Mouse (Mus musculus) mouse embryonic stem cell (cell line): ENCODE results near the gene Zfp960.
"Not testable (repeated sequence)": the region's sequence is repeated elsewhere in the genome, so short reads cannot be mapped to it uniquely, and the experiment has no call there.

Source experiments
- in situ Hi-C, 2 experiments: fragments of 300-500 bp; cut with MboI; formaldehyde crosslinking; loops; 1 replicate in 1 of 2; 3 replicates in 1 of 2; pipeline ENCODE4 v1.14.3; 2019 to 2020; ENCODE audit warnings: low sequenced_read_pairs in 2 of 2, low pct_unique_long_range_greater_than_20kb in 1 of 2, mixed read lengths in 1 of 2; ENCODE audit not compliant: unreplicated experiment in 1 of 2

The Zfp960 gene

DNA sequence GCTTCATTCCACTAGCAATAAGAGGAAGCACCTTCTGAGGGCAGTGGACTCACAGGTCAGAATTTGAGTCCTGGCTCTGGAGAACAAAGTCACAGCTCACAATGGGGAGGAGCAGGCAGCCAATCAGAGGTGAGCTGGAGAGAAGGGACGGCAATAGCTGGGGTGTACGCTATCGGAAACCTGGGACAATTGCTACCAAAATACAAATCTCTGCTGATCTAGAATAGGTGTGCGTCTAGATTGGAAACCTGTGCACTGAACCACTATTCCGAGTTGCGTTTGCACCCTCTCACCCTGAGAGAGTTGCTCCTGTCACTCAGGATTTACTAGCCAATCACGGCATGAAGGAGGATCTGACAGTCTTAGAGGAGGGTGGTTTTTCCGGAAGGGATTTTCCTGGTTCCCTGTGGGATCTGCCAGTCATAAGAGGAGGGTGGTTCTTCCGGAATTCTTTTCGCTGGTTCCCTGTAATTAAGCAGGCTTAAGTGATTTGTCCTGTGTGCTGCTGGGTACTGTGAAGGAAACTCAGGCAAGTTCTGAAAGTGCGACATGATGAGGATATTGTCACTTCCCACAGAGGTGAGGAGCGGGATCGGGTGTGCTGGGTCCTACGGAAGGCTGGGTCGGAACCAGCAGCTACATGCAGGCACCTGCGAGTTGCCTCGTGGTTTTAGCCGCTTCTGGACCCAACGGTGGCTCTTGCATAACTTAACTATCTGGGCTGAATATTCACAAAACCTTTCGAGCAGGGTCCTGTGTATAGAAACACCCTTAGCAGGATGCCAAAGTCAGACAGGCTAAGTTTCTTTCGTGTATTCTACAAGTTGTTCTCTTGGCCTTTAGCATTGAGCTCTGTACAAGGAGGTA, at the start of gene Zfp960:
TSS of gene Zfp960 (plus strand) at position 486 of the 867 bp plus-strand sequence.
- in situ Hi-C loops, result not testable (repeated sequence)

- in situ Hi-C loops, result not testable (repeated sequence)
Observed at GRCm38 (mm10) chr17:17018071-17018470, 45.8 kb upstream of the Zfp960 start.

DNA sequence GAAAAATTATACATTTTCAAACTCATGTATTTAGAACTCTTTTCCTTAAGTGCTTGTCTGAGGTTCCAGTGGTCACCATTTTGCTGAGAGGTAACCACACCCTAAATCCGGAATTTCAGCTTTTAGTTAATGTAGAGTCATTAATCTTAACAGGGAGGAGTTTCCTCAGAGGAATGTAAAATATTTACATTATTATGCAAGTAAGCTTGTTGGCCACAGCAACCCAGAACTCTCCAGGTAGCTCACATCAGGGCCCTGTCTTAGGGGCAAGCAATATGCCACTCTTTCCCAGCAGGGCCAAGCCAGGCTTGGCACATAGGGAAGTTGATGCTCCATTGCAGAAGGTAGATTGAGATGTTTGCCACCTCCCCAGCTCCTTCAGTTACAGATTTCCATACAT, 4.3 kb upstream of the Zfp960 start:
- in situ Hi-C loops, result not testable (repeated sequence)

DNA sequence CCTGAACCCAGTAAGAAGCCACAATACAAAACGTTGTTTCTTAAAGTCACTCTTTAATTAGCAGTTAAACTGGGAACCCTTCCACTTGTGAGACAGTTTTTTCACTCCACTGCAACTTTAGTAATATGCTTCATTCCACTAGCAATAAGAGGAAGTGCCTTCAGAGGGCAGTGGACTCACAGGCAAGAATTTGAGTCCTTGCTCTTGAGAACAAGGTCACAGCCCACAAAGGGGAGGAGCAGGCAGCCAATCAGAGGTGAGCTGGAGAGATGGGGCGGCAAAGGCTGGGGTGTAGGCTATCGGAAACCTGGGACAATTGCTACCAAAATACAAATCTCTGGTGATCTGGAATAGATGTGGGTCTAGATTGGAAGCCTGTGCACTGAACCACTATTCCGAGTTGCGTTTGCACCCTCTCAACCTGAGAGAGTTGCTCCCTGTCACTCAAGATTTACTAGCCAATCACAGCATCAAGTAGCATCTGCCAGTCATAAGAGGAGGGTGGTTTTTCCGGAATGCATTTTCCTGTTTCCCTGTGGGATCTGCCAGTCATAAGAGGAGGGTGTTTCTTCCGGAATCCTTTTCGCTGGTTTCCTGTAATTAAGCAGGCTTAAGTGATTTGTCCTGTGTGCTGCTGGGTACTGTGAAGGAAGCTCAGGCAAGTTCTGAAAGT, 57.1 kb downstream of the Zfp960 start, which contains the start of gene Zfp97:
TSS of gene Zfp97 (plus strand) at position 586 of the 673 bp plus-strand sequence.
- in situ Hi-C loops, result not testable (repeated sequence)
